Mouse (Mus musculus): ENCODE data around the gene Hmgcll1.

- TF ChIP-seq GATA1 (IDR thresholded peaks at IDR 0.05; ENCODE audit: low read length), result no peak
- TF ChIP-seq TAL1 (IDR thresholded peaks at IDR 0.05; ENCODE audit: low read length), result no peak
Observed at GRCm38 (mm10) chr9:76124249-76124648, 109.6 kb downstream of the Hmgcll1 start.
